Mouse (Mus musculus): Measurements from ENCODE around the gene Hpcal4. TPM values are rescaled to one million over a fixed set of nuclear protein-coding genes. Genes with fewer than 3 reads are reported as not detected.

The Hpcal4 gene
- polyA plus RNA-seq (2014; fragmentation: Nextera tagmentation; extraction: Ambion mirVana) = 1.0 and 1.1 TPM in 2 replicates

GRCm38 (mm10) chr4:123182328-123183238 lies at the start of gene Hpcal4:
Gene Hpcal4, plus strand, starts transcription at chr4:123183227.
- Histone ChIP-seq H3K4me3 (ENCODE audit: control insufficient read depth in 1 of 2, insufficient read depth in 1 of 2, low read depth in 1 of 2, low read length in 2 of 2) (peak within 1 kb of the TSS; percentile 45 to 46), H3K27ac (replicated peaks in 1 of 2; ENCODE audit: control insufficient read depth in 1 of 2, insufficient read depth in 1 of 2, low read depth in 2 of 2, low read length in 2 of 2) (no peak within 1 kb of the TSS), H3K9me3 (ENCODE audit: control insufficient read depth, low read length) (no peaks in the 10 kb centered on the region), H3K4me2 (ENCODE audit: low read length) (peak within 1 kb of the TSS; percentile 79), H3K27me3 (ENCODE audit: control insufficient read depth, insufficient read depth, low read length) (peaks cover 81% of the 10 kb centered on the region), H3K9ac (ENCODE audit: low read length) (peak within 1 kb of the TSS; percentile 54; the same call in 1 of the 2 replicates), H3K4me1 (ENCODE audit: control insufficient read depth in 2 of 2, insufficient read depth in 2 of 2, low read length in 2 of 2) (peaks cover 12 to 13% of the 10 kb centered on the region in 2 experiments), H3K36me3 (ENCODE audit: control insufficient read depth, insufficient read depth, low read length) (no peaks in the 10 kb centered on the region)
- WGBS = under 1% methylated on average over 41 of the region's 44 CpGs
- peak; percentile 24; the same call in 1 of the 2 replicates for ATAC-seq (ENCODE audit: insufficient number of reproducible peaks, insufficient read depth, low FRiP score, low read depth)

- Histone ChIP-seq H3K9ac (ENCODE audit: low read length) (no peak overlapping the region), H3K9me3 (ENCODE audit: control insufficient read depth, low read length) (no peaks in the 10 kb centered on the region), H3K4me2 (ENCODE audit: low read length) (no peak overlapping the region), H3K27me3 (ENCODE audit: control insufficient read depth, insufficient read depth, low read length) (0 out of 2 replicates have a peak, but pooled peaks cover 2% of the 10 kb centered on the region), H3K4me3 (ENCODE audit: control insufficient read depth in 1 of 2, insufficient read depth in 1 of 2, low read depth in 1 of 2, low read length in 2 of 2) (no peak overlapping the region), H3K36me3 (ENCODE audit: control insufficient read depth, insufficient read depth, low read length) (peaks cover 44% of the 10 kb centered on the region), H3K4me1 (ENCODE audit: control insufficient read depth in 2 of 2, insufficient read depth in 2 of 2, low read length in 2 of 2) (peaks cover 8 to 12% of the 10 kb centered on the region in 2 experiments), H3K27ac (replicated peaks in 1 of 2; ENCODE audit: control insufficient read depth in 1 of 2, insufficient read depth in 1 of 2, low read depth in 2 of 2, low read length in 2 of 2) (no peak overlapping the region)
- ATAC-seq (ENCODE audit: insufficient number of reproducible peaks, insufficient read depth, low FRiP score, low read depth) = no peak
- WGBS = 83% methylated on average over 3 of the region's 3 CpGs
These were observed 45.5 kb upstream of the Hpcal4 start for GRCm38 (mm10) chr4:123137551-123137950.

GRCm38 (mm10) chr4:123139513-123140154 lies 43.4 kb upstream of the Hpcal4 start, which contains the start of gene Ppie:
Gene Ppie, minus strand, starts transcription at chr4:123139951.
- Histone ChIP-seq H3K4me1 (ENCODE audit: control insufficient read depth in 2 of 2, insufficient read depth in 2 of 2, low read length in 2 of 2) (peaks cover 8 to 12% of the 10 kb centered on the region in 2 experiments), H3K36me3 (ENCODE audit: control insufficient read depth, insufficient read depth, low read length) (peaks cover 25% of the 10 kb centered on the region), H3K27me3 (ENCODE audit: control insufficient read depth, insufficient read depth, low read length) (0 out of 2 replicates have a peak, but pooled peaks cover 4% of the 10 kb centered on the region), H3K9me3 (ENCODE audit: control insufficient read depth, low read length) (no peaks in the 10 kb centered on the region), H3K9ac (ENCODE audit: low read length) (peak within 1 kb of the TSS; percentile 80), H3K4me3 (ENCODE audit: control insufficient read depth in 1 of 2, insufficient read depth in 1 of 2, low read depth in 1 of 2, low read length in 2 of 2) (peak within 1 kb of the TSS; percentile 66 to 88), H3K4me2 (ENCODE audit: low read length) (peak within 1 kb of the TSS; percentile 95), H3K27ac (replicated peaks in 1 of 2; ENCODE audit: control insufficient read depth in 1 of 2, insufficient read depth in 1 of 2, low read depth in 2 of 2, low read length in 2 of 2) (peak within 1 kb of the TSS; percentile 88 to 93)
- WGBS = under 1% methylated on average over 34 of the region's 34 CpGs
- ATAC-seq (ENCODE audit: insufficient number of reproducible peaks, insufficient read depth, low FRiP score, low read depth) = peak; percentile 91

- H3K4me1 ChIP-seq (ENCODE audit: control insufficient read depth in 2 of 2, insufficient read depth in 2 of 2, low read length in 2 of 2) = no peaks in the 10 kb centered on the region
- no peak overlapping the region for H3K4me3 ChIP-seq (ENCODE audit: control insufficient read depth in 1 of 2, insufficient read depth in 1 of 2, low read depth in 1 of 2, low read length in 2 of 2)
- H3K27me3 ChIP-seq (ENCODE audit: control insufficient read depth, insufficient read depth, low read length) = 0 out of 2 replicates have a peak, but pooled peaks cover 2% of the 10 kb centered on the region
- no peaks in the 10 kb centered on the region for H3K9me3 ChIP-seq (ENCODE audit: control insufficient read depth, low read length)
- H3K4me2 ChIP-seq (ENCODE audit: low read length) = no peak overlapping the region
- H3K36me3 ChIP-seq (ENCODE audit: control insufficient read depth, insufficient read depth, low read length) = no peaks in the 10 kb centered on the region
- WGBS = 74% methylated on average over 5 of the region's 5 CpGs
- no peak for ATAC-seq (ENCODE audit: insufficient number of reproducible peaks, insufficient read depth, low FRiP score, low read depth)
- H3K9ac ChIP-seq (ENCODE audit: low read length) = no peak overlapping the region
- H3K27ac ChIP-seq (replicated peaks in 1 of 2; ENCODE audit: control insufficient read depth in 1 of 2, insufficient read depth in 1 of 2, low read depth in 2 of 2, low read length in 2 of 2) = no peak overlapping the region
These were observed 35.4 kb upstream of the Hpcal4 start for GRCm38 (mm10) chr4:123147446-123148150.

- H3K4me3 ChIP-seq (ENCODE audit: control insufficient read depth in 1 of 2, insufficient read depth in 1 of 2, low read depth in 1 of 2, low read length in 2 of 2) = no peak overlapping the region
- H3K9me3 ChIP-seq (ENCODE audit: control insufficient read depth, low read length) = no peaks in the 10 kb centered on the region
- H3K4me2 ChIP-seq (ENCODE audit: low read length) = no peak overlapping the region
- H3K27ac ChIP-seq (replicated peaks in 1 of 2; ENCODE audit: control insufficient read depth in 1 of 2, insufficient read depth in 1 of 2, low read depth in 2 of 2, low read length in 2 of 2) = no peak overlapping the region
- H3K36me3 ChIP-seq (ENCODE audit: control insufficient read depth, insufficient read depth, low read length) = no peaks in the 10 kb centered on the region
- no peak overlapping the region for H3K9ac ChIP-seq (ENCODE audit: low read length)
- no peaks in the 10 kb centered on the region for H3K27me3 ChIP-seq (ENCODE audit: control insufficient read depth, insufficient read depth, low read length)
- 79% methylated on average over 4 of the region's 4 CpGs for WGBS
- no peak for ATAC-seq (ENCODE audit: insufficient number of reproducible peaks, insufficient read depth, low FRiP score, low read depth)
- H3K4me1 ChIP-seq (ENCODE audit: control insufficient read depth in 2 of 2, insufficient read depth in 2 of 2, low read length in 2 of 2) = no peaks in the 10 kb centered on the region
These were observed 31.0 kb upstream of the Hpcal4 start for GRCm38 (mm10) chr4:123152003-123152402.

GRCm38 (mm10) chr4:123152976-123153375 lies 30.1 kb upstream of the Hpcal4 start:
- 28% methylated on average over 5 of the region's 5 CpGs for WGBS
- H3K36me3 ChIP-seq (ENCODE audit: control insufficient read depth, insufficient read depth, low read length) = no peaks in the 10 kb centered on the region
- H3K27ac ChIP-seq (replicated peaks in 1 of 2; ENCODE audit: control insufficient read depth in 1 of 2, insufficient read depth in 1 of 2, low read depth in 2 of 2, low read length in 2 of 2) = no peak overlapping the region
- no peaks in the 10 kb centered on the region for H3K4me1 ChIP-seq (ENCODE audit: control insufficient read depth in 2 of 2, insufficient read depth in 2 of 2, low read length in 2 of 2)
- no peak overlapping the region for H3K4me3 ChIP-seq (ENCODE audit: control insufficient read depth in 1 of 2, insufficient read depth in 1 of 2, low read depth in 1 of 2, low read length in 2 of 2)
- no peaks in the 10 kb centered on the region for H3K9me3 ChIP-seq (ENCODE audit: control insufficient read depth, low read length)
- no peak for ATAC-seq (ENCODE audit: insufficient number of reproducible peaks, insufficient read depth, low FRiP score, low read depth)
- H3K27me3 ChIP-seq (ENCODE audit: control insufficient read depth, insufficient read depth, low read length) = no peaks in the 10 kb centered on the region
- no peak overlapping the region for H3K4me2 ChIP-seq (ENCODE audit: low read length)
- no peak overlapping the region for H3K9ac ChIP-seq (ENCODE audit: low read length)

GRCm38 (mm10) chr4:123155004-123155403 lies 28.0 kb upstream of the Hpcal4 start:
- 22% methylated on average over 4 of the region's 4 CpGs for WGBS
- no peak overlapping the region for H3K4me3 ChIP-seq (ENCODE audit: control insufficient read depth in 1 of 2, insufficient read depth in 1 of 2, low read depth in 1 of 2, low read length in 2 of 2)
- no peak overlapping the region for H3K4me2 ChIP-seq (ENCODE audit: low read length)
- H3K36me3 ChIP-seq (ENCODE audit: control insufficient read depth, insufficient read depth, low read length) = no peaks in the 10 kb centered on the region
- no peaks in the 10 kb centered on the region for H3K4me1 ChIP-seq (ENCODE audit: control insufficient read depth in 2 of 2, insufficient read depth in 2 of 2, low read length in 2 of 2)
- H3K9ac ChIP-seq (ENCODE audit: low read length) = no peak overlapping the region
- H3K9me3 ChIP-seq (ENCODE audit: control insufficient read depth, low read length) = no peaks in the 10 kb centered on the region
- no peak overlapping the region for H3K27ac ChIP-seq (replicated peaks in 1 of 2; ENCODE audit: control insufficient read depth in 1 of 2, insufficient read depth in 1 of 2, low read depth in 2 of 2, low read length in 2 of 2)
- H3K27me3 ChIP-seq (ENCODE audit: control insufficient read depth, insufficient read depth, low read length) = no peaks in the 10 kb centered on the region
- no peak for ATAC-seq (ENCODE audit: insufficient number of reproducible peaks, insufficient read depth, low FRiP score, low read depth)
